Mouse (Mus musculus) C2C12 (cell line): ENCODE measurements around the gene Tti1.

ENCODE experiments used
- CEBPB ChIP-seq: IDR thresholded peaks from one replicate; pipeline ENCODE4 v1.6.1; 2011; ENCODE audit warnings: low read depth, mild to moderate bottlenecking, control low read depth, moderate library complexity
- CTCF ChIP-seq: IDR thresholded peaks from one replicate; pipeline ENCODE4 v1.5.1; 2011; ENCODE audit not compliant: control insufficient read depth, insufficient read depth, insufficient read length
- FOSL1 ChIP-seq: IDR thresholded peaks from one replicate; pipeline ENCODE4 v1.8.0; 2011; ENCODE audit warnings: mild to moderate bottlenecking, low read length; ENCODE audit not compliant: poor library complexity, insufficient read depth, severe bottlenecking
- MAX ChIP-seq: IDR thresholded peaks from one replicate; pipeline ENCODE4 v1.6.1; 2011; ENCODE audit warnings: mild to moderate bottlenecking, control low read depth
- MYOD1 ChIP-seq: IDR thresholded peaks from one replicate; pipeline ENCODE4 v1.6.1; 2011; ENCODE audit warnings: low read depth; ENCODE audit not compliant: control insufficient read depth, insufficient read length
- MYOG ChIP-seq: IDR thresholded peaks from one replicate; pipeline ENCODE4 v1.6.1; 2011; ENCODE audit not compliant: control insufficient read depth, insufficient read length; ENCODE audit errors: extremely low read depth
- USF1 ChIP-seq: IDR thresholded peaks from one replicate; pipeline ENCODE4 v1.6.1; 2011; ENCODE audit warnings: low read depth, mild to moderate bottlenecking, control low read depth, moderate library complexity

- TF ChIP-seq CTCF = no peak
- TF ChIP-seq MAX = no peak
- no peak for TF ChIP-seq FOSL1
- no peak for TF ChIP-seq MYOG
- TF ChIP-seq CEBPB = no peak
- no peak for TF ChIP-seq USF1
- no peak for TF ChIP-seq MYOD1
These were observed 28.8 kb upstream of the Tti1 start for GRCm38 (mm10) chr2:158057030-158057429.
